Mouse (Mus musculus) urinary bladder, postnatal 10 days (tissue): ENCODE data around the gene Fscn2.
"Not testable (repeated sequence)": the region's sequence is repeated elsewhere in the genome, so short reads cannot be mapped to it uniquely, and the experiment has no call there.

Source experiments
- DNase-seq: peaks from one replicate; pipeline ENCODE4 v3.0.0; 2022; ENCODE audit warnings: low spot score

Fscn2 gene

GRCm38 (mm10) chr11:120346383-120347034 is 14.8 kb upstream of the Fscn2 start:
- DNase-seq: not testable (repeated sequence)

- no peak for DNase-seq
These were observed 14.0 kb upstream of the Fscn2 start for GRCm38 (mm10) chr11:120347301-120347700.

- peak; percentile 38 for DNase-seq
These were observed 13.3 kb upstream of the Fscn2 start, which contains the start of gene Actg1 for GRCm38 (mm10) chr11:120347791-120348683. Gene Actg1, minus strand, starts transcription at chr11:120348542.

GRCm38 (mm10) chr11:120348684-120349370 is 12.5 kb upstream of the Fscn2 start:
- DNase-seq: peak; percentile 16

GRCm38 (mm10) chr11:120349371-120349985 is 11.9 kb upstream of the Fscn2 start:
- DNase-seq: peak; percentile 15

GRCm38 (mm10) chr11:120349986-120350702 is 11.2 kb upstream of the Fscn2 start:
- peak; percentile 77 for DNase-seq

- DNase-seq: peak; percentile 10
These were observed 10.6 kb upstream of the Fscn2 start for GRCm38 (mm10) chr11:120350711-120351110.

- DNase-seq: peak; percentile 9
These were observed 9.9 kb upstream of the Fscn2 start for GRCm38 (mm10) chr11:120351250-120352092.

- DNase-seq: not testable (repeated sequence)
These were observed 9.3 kb upstream of the Fscn2 start for GRCm38 (mm10) chr11:120352093-120352350.

GRCm38 (mm10) chr11:120352571-120353290 is 8.6 kb upstream of the Fscn2 start:
- peak; percentile 12 for DNase-seq

- DNase-seq: peak; percentile 66
These were observed 7.6 kb upstream of the Fscn2 start for GRCm38 (mm10) chr11:120353500-120354303.

GRCm38 (mm10) chr11:120354304-120355276 is 6.7 kb upstream of the Fscn2 start:
- no peak for DNase-seq

- peak; percentile 4 for DNase-seq
These were observed 5.9 kb upstream of the Fscn2 start for GRCm38 (mm10) chr11:120355277-120356039.

GRCm38 (mm10) chr11:120356319-120356840 is 5.0 kb upstream of the Fscn2 start:
- DNase-seq: no peak

- DNase-seq: no peak
These were observed 4.4 kb upstream of the Fscn2 start for GRCm38 (mm10) chr11:120356900-120357299.

- DNase-seq: no peak
These were observed 3.4 kb upstream of the Fscn2 start for GRCm38 (mm10) chr11:120357791-120358401.
